Mouse (Mus musculus) 3134 (cell line): ENCODE results near the gene Mycn.

Source experiments
- DNase-seq: peaks from one replicate; pipeline ENCODE4 v3.0.0-alpha.2; 2011; ENCODE audit warnings: low spot score; ENCODE audit not compliant: insufficient read length; ENCODE audit errors: extremely low read depth

Gene Mycn

GRCm38 (mm10) chr12:12926975-12927527 is 14.7 kb downstream of the Mycn start:
- no peak for DNase-seq

GRCm38 (mm10) chr12:12924446-12924845 is 17.3 kb downstream of the Mycn start:
- no peak for DNase-seq

GRCm38 (mm10) chr12:12920166-12921157 is 21.3 kb downstream of the Mycn start:
- DNase-seq, result no peak

GRCm38 (mm10) chr12:12916298-12916697 is 25.4 kb downstream of the Mycn start:
- no peak for DNase-seq

GRCm38 (mm10) chr12:12910356-12910979 is 31.2 kb downstream of the Mycn start:
- DNase-seq, result no peak

GRCm38 (mm10) chr12:12909631-12910277 is 32.0 kb downstream of the Mycn start:
- no peak for DNase-seq

GRCm38 (mm10) chr12:12906771-12907170 is 34.9 kb downstream of the Mycn start:
- DNase-seq, result no peak

GRCm38 (mm10) chr12:12906321-12906720 is 35.4 kb downstream of the Mycn start:
- DNase-seq, result no peak

GRCm38 (mm10) chr12:12905117-12905516 is 36.6 kb downstream of the Mycn start:
- DNase-seq, result no peak

- peak; percentile 3 for DNase-seq
Observed at GRCm38 (mm10) chr12:12904512-12904953, 37.2 kb downstream of the Mycn start.

- no peak for DNase-seq
Observed at GRCm38 (mm10) chr12:12904086-12904485, 37.6 kb downstream of the Mycn start.

GRCm38 (mm10) chr12:12902403-12902802 is 39.3 kb downstream of the Mycn start:
- no peak for DNase-seq

GRCm38 (mm10) chr12:12898356-12899126 is 43.2 kb downstream of the Mycn start:
- no peak for DNase-seq

GRCm38 (mm10) chr12:12893986-12894385 is 47.7 kb downstream of the Mycn start:
- no peak for DNase-seq

- no peak for DNase-seq
Observed at GRCm38 (mm10) chr12:12886191-12886889, 55.4 kb downstream of the Mycn start.
